Mouse (Mus musculus): ENCODE results near the gene Stk19.

- TF ChIP-seq CTCF (IDR thresholded peaks at IDR 0.05; ENCODE audit: low read depth, low read length): no peak
- TF ChIP-seq POLR2A (IDR thresholded peaks at IDR 0.05; ENCODE audit: insufficient read depth, low read length): no peak
- TF ChIP-seq EP300 (IDR thresholded peaks at IDR 0.05; ENCODE audit: insufficient read depth, low read depth, low read length): no peak
These were observed 46.6 kb upstream of the Stk19 start for GRCm38 (mm10) chr17:34883332-34883731.
